Mouse (Mus musculus): Measurements from ENCODE around the gene Slc45a3.
A peak's percentile ranks its signal among the peaks of the same experiment; 100 is the strongest.

Slc45a3 gene

DNA sequence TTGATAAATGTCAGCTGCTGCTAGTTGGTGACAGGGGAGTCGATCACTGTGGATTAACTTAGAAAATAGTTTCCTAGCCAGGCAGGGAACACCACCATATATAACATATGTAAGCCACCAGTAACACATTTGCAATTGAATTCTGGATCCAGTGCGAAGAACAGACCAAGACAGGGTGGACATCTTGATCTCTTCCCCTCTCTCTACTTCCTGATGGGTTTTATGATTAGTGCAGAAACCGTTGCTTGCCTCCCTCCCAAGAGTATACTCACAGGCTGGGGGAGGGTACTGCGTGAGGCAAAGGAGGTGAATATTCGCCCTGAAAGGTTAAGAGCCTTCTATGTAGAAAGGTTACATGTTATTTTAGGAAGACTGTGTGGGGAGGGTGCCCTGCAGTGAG is 3.1 kb downstream of the Slc45a3 start:
- DNase-seq: no peak

DNA sequence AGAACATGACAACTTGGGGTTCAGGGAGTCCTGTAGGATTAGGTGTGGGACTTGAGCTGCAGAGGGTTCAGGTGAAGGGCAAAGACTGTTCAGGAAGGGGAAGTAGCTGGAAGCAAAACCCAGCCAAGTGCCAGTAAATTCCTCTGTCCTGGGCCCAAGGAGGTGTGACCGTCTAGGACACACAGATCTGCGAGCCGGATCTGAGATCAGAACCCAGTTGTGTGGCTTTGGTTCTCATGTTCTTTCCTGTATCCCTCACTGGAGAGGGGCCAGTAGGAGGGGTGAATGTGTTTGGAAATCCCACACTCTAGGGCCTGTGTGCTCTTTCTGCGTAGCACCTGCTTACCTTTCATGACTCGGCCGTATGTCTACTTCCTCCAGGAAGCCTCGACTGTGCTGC is 4.6 kb downstream of the Slc45a3 start:
- DNase-seq: peak; percentile 45 to 71

DNA sequence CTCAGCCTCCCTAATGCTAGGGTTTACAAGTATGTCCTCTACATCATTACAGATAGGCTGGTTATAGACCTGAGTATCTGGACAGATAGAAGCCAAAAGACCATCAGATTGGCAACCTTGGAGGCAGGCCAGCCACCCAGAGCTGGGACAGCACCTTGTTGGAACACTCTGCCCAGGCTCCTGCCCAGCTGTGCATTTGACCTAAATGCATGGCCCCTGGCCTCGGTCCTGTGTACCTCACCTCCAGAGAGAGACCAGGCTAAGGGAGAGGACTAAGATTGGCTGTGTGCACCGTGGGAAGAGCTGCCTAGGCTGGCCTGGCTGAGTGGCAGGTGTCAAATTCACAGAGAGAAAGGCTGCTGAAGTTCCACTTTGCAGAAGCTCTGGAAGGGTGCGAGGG is 5.8 kb downstream of the Slc45a3 start:
- DNase-seq: peak; percentile 52 to 71

DNA sequence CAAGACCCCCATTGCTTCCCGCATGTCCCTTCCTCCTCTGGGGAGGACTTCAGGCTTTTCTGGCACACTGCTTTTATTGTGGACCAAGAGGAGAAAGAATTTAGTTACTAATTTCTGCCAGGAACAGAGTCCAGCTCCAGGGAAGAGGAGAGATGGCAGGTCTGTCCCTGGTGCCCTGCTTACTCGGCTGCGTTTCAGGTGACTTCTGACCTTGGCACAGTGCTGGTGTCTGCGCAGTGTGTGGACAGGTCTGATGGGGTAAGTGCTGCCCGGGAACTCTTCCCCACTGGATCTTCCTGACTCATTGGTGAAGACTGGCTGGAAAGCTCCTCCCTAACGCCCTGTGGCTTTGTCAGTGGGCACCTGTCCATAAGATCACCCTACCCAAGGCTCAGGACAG is 6.2 kb downstream of the Slc45a3 start:
- peak; percentile 81 to 94 for DNase-seq

DNA sequence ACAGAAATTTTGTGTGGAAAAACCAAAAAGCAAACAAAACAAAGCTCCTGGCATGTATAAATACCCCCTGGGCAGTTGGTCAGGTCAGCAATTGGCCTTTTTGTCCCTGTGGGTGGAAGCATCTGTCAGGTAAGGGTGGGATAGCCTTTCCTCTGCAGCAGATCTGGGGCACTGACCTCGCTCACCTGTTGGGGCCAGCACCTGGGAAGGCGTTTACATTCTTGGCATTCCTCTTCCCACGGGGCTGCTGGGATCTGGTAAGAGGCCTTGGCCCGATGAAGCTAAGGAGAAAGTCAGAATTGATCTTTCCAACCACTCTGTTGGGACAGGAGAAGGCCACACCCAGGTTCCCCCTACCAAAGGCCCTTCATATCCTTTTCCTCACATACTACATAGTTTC is 7.1 kb downstream of the Slc45a3 start:
- peak in 1 of 2 experiments; percentile 60 for DNase-seq

DNA sequence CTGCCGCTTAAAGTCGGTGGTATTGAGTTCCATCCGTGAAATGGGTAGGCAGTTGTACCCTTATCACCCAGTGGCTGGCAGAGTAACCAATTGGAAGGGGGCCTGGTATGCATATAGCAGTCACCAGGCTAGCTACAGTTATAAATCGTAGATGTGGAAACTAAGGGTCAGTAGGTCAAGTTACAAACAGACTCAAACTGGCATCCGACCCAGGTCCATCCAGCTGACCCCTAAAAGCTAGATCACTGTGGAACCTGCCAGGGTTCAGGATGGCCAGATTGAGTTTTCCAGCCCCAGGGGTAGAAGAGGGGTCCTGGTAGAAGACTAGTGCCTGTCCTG is 7.5 kb downstream of the Slc45a3 start:
- peak; percentile 48 to 78 for DNase-seq

DNA sequence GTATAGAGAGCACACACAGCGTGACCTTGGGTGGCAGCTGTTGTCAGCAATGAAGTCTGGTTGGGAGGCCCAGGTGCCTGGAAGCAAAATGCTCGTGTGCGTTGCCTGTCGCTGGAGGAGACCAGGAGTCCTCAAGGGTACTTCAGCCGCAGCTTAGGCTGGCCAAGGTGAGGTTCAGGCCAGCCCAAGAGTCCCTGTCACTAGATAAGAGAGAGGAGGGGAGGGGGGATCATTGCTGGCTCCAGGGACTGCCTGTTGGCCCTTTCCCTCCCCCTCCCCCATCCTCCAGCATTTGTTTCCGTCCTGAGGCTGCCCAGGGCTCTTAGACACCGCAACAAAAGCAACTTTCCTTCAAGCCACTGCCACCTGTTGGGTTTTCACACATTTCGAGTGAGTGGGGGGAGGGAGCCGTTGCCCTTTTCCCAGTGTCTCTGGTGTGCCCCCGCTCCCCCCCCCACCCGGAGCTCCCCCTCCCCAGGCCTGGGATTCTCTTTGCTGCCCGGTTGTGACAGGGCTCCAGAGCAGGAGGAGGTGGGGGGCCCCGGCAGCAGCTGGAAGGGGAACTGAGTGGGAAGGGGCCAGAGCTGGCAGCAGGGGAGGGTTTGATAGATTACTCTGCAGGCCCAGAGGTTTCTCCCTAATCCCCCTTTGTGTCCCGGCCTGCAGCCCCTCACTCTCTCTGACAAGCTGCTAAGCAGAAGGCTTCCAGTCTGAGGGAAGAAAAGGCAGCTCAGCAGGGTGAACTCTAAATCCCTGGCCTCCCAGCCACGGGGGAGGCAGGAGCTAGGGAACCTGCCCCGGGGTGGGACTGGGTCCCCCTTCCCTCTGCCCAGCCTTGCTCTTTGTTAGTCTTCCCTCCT is 8.1 kb downstream of the Slc45a3 start:
- no peak for DNase-seq

DNA sequence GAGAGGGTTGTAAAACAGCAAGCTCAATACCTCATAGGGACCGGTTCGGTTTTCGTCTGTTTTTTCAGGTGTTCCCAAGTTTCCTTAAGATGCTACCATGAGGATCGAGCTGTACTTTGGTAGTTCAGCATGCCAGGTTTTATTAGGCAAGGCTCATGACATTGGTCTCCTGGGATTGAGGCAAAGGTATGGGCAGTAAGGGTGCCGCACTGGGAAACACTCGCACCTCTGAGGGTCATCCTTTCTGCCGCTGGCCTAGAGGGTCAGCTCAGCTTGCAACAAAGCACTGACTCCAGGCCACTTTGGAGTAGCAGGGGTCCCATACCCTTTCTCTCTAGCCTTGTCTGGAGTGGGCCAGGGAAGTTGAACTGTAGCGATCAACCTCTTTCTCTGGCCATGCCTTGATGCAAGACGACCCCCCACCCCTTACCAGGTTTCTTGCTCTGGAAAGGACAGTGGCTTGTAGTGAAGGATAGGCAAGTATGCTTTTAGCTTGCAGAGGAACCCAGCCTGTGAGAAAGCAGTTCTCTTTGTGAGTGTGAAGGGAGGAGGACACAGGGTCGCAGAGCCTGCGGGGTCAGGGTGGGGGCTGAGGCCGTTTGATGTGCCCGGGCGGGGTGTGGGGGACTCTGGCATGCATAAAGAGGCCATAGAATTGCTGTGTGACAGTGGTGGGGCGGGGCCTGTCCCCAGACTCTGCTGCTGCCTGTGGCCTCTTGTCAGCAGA is 9.2 kb downstream of the Slc45a3 start:
- no peak for DNase-seq

DNA sequence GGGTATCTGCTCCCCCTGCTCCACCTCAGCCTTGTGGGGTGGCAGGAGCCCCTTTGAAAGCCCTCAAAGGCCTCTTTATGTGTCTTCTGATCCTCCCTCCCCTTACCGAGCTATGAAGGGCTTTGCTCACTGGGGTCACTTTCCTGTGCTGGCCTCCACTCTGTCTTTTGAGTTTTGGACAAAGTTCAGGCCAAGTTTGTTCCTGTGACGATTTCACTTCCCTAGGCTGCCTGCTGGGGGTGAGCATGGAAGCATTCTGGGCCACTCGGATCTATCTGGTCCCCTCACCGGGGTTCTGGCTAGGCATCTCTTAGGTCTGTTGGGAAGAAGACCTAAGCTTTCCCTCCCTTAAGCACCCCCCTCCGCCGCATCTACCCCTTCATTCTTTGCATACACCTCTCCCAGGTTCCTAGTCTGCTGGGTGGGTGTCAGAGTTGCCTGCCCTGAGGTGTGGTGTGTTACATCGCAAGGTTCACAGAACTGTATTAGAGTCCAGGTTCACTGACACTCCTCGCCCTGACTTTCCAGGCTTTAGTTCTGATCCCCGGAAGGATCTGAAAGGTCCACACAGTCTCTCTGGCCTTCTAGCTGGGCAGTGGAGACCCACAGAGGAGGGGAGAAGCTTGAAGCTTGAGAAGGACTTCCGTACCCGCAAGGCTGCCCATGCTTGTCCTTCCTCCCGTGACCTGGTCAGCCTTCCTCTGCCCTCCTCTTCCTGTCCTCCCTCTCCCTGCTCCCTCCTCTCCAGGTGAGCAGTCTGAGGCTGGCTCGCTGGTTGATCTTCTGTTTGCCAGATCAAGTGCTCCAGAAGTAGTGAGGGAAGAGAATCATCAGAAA is 9.9 kb downstream of the Slc45a3 start:
- DNase-seq: peak; percentile 60 to 84

DNA sequence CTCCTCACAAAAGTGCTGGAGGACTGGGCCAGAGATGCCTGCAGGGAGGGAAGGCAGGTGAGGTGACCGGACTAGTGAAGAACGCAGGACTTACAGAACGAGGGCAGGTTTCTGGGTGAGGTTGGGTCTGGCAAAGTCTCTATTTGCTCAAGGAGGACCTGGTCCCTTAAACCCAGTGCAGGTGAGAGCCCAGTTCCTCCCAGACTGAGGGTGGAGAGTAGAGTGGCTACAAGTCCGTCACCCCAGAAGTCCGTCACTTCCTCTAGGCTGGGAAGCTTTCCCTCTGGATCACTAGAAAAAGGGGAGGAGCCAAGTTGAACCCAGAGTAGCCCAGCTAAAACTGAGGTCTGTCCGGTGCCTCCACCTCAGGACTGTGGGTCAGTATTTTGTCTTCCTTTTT is 11.2 kb downstream of the Slc45a3 start:
- no peak for DNase-seq

DNA sequence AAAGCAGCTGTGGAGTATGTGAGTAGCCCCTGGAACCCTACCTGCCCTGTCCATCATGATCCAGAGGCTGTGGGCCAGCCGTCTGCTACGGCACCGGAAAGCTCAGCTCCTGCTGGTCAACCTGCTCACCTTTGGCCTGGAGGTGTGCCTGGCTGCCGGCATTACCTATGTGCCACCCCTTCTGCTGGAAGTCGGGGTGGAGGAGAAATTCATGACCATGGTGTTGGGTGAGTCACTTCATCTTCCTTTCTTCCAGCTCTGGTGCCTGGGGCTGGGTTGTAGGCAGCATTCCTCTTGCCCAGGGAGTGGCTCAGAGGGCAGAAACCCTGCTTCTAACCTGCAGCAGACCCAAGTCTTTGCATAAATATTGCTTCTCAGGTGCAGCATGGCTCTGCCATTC is 14.1 kb downstream of the Slc45a3 start:
- DNase-seq: no peak

DNA sequence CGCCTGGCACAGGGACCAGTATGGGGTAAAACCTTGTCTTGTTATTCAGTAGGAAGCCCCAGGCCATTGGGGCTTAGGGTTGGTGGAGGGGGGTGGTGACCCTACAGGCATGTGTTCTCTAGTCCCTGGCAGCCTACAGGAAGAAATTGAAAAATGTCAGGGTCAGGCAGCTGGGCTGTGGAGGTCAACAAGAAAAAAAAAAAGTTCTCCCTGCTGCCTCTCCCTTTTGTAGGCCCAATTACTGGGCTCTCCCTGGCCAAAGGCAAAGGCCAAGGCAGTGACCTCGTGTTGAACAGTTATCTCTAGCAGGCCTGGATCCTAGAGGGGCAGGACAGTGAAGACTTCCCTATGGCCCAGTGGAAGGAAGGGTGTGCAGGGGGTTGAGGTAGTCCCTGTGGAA is 17.7 kb downstream of the Slc45a3 start:
- peak in 1 of 2 experiments; percentile 42 for DNase-seq

DNA sequence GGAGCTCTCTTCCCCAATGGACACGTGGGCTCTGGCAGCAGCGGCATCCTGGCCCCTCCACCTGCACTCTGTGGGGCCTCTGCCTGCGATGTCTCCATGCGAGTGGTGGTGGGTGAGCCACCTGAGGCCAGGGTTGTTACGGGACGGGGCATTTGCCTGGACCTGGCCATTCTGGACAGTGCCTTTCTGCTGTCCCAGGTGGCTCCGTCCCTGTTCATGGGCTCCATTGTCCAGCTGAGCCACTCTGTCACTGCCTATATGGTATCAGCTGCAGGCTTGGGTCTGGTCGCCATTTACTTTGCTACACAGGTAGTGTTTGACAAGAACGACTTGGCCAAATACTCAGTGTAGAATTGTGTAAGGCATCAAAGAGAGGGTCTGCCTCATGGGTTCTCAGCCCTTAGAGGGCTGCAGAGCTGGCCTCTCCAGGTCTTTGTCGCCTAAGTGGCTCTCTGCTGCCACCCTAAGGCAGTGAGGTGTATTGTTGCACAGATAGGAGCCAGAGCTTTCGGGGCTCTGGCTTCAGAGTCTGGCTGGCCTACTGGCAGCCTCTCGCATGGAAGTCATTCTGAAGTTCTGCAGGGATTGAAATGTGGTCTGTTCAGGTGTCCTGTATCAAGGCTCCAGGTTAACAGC is 18.7 kb downstream of the Slc45a3 start:
- DNase-seq: peak; percentile 78 to 85

DNA sequence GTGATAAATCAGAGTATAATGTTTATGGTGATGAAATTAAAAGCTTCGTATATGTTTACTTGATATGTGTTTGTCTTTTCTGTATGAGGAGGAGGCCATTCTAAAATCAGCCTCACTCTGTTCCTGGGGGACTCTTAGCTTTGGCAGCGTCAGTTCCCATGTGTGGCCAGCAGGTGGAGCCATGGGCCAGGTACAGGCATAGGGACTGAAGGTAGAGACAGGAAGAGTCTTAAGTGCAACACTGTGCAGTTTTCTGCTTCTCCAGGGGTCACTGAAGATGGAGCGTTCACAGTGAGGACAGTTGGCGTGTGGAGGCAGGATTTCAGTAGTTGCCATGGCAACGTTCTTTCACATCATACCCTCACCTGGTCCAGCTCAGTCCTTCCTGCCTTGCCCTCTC is 20.1 kb downstream of the Slc45a3 start:
- DNase-seq: peak; percentile 78 to 81

DNA sequence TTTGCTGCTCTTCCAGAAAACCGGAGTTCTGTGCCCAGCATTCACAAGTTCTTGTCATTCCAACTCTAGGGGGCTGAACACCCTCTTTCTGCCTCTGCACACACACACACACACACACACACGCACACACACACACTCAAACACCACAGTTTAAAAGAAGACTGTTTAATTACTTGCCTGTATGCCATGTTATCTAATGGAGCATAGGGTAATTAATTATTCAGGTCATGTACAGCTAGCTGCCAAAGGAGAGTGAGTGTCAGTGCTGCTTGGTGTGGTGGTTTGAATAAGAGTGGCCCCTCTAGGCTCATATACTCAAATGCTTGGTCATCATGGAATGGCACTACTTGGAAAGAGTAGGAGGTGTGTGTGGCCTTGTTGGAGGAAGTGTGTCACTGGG is 21.0 kb downstream of the Slc45a3 start:
- DNase-seq: no peak

DNA sequence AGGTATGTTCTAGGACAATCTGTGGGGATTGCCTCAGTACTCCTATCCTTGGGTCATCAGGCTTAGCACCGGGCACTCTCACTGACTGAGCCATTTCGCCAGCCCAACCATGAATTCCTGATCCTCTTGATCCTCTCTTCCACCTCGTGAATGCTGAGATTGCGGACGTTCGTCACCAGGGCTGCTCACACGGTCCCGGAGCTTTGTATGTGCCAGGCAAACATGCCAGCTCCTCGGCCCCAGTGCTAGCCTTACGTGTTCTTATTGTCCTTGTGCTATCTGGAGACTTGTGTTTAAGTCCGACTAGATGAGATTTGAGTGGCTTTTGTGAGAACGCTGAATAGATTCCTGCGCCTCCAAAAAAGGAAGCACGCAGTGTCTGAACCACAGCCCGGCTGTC is 24.7 kb downstream of the Slc45a3 start:
- DNase-seq: peak in 1 of 2 experiments; percentile 18

DNA sequence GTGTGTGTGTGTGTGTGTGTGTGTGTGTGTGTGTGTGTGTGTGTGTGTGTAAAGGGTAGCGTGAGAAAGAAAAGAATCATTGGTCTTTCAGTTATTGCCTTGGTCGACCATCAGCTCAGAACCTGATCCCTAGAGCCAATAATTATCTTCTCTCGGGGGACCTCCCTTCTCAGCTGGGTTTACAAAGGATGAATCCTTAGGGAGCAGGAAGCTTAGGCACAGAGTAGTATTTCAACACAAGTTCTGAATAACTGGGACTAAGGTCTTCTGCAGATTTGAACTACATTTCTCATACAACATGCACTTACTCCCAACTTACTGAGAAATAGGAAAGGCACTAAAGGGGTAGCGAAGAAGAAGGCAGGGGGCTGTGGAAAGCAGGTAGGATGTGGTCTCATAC is 26.7 kb downstream of the Slc45a3 start:
- no peak for DNase-seq

DNA sequence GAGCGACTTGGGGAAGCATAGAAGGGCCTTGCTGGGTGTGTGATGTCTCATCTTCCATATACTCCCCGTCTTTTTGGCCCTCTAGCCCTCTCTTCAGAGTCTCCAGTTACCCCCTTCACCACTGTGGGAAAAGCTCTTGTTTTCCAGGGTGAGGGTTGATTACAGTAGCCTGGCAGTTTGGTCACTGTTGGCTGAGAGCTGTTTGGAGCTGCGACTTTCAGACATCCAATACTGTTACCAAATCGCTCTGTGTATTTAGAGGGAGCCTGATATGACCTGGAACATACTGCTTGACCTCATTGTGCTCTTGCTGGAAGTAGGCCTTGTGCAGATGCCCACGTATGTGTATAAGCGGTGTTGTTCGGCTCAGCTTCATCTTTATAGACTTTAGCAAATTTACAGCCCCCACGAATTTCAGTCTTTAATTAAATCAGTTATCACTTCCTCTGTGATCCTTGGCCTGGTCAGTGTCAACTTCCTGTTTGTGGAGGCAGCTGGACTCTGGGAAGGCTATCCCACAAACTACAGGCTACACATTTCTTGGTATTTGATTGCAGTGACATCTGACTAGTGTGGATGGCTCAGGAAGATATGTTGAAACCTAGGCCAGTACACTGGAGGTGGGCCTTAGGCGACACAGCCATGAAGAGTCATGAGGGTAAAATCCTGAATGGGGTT is 27.5 kb downstream of the Slc45a3 start:
- peak in 1 of 2 experiments; percentile 27 for DNase-seq

DNA sequence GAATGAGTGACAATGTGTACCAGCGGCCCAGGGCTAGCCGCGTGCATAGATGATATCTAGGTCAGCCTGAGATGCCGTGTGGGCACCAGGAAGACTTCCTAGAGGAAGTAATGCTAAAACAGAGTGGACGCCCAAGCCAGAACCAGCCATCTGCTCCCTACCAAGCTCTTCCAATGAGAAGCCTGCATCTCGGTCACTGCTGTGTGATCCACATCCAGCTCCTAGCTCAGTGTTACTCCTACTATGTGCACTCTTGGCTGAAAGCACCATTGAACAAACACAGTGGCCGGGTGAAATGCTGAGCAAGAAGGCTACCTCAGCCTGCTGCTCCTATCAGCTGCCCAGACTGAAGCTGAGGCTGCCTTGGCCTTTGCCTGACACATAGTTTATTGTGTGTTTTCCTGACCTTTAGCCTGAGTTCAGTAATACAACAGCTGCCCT is 29.8 kb downstream of the Slc45a3 start:
- no peak for DNase-seq

DNA sequence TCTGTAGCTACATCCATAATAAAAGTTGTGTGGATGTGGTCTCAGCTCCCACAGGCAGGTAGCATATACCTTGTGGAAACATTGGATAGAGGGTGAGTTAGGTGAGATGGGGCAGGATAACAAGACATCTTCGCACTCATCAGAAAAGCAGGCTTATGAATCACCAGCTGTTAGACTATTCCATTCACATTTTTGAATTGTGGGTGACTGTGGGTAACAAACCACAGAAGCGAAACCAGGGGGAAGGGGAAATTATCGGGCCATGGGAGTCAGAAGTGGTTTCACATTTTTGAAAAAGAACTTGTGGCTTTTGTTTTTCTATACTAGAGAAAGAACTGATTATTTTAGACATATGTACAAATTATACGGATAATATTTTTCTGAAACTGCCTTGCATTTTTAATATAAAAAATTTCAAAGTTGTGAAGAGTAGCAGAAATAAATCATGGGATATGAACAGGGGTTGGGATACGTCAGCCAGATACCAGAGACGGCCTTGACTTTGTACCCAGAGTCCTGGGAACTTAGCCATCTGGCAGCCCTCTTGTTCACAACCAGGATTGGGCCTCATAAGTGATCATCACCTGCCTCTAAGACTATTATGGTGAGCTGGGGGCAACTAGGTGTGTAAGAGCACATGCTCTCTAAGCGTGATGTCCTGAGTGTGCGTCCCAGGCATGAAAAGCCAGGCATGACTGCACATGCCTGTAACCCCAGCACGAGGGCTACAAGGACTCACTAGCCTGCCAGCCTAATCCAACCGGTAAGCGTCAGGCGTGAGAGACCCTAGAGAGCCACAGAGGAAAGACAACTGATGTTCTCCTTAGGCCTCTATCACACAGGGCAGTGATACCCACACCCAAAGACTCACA is 30.6 kb downstream of the Slc45a3 start:
- peak; percentile 69 to 79 for DNase-seq

DNA sequence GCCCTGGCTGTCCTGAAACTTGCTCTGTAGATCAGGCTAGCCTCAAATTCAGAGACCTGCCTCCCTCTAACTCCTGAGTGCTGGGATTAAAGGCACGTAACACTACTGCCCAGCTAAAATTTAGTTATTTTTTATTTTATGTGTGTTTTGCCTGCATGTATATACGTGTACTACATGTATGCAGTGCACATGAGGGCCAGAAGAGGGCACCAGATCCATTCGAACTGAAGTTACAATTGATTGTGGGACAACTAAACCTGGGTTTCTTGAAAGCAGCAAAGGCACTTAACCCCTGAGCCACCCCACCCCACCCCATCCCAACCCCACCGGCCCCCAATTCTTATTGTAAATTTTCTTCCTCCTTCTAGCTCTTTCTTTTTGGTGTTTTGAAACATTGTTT is 32.3 kb downstream of the Slc45a3 start:
- peak; percentile 61 to 90 for DNase-seq
